Mouse (Mus musculus) myocyte (in vitro differentiated cells): ENCODE data around the gene Prex1.

Experiments used
- CEBPB ChIP-seq: IDR thresholded peaks from 2 replicates; pipeline ENCODE4 v1.6.1; 2011; ENCODE audit warnings: mild to moderate bottlenecking, moderate library complexity; ENCODE audit not compliant: poor library complexity, insufficient read depth, severe bottlenecking
- E2F4 ChIP-seq: IDR thresholded peaks from one replicate; pipeline ENCODE4 v1.6.1; 2011; ENCODE audit warnings: mild to moderate bottlenecking, control low read depth, moderate library complexity; ENCODE audit not compliant: insufficient read depth
- MAX ChIP-seq: IDR thresholded peaks from one replicate; pipeline ENCODE4 v1.6.1; 2011; ENCODE audit warnings: low read depth, mild to moderate bottlenecking, control low read depth
- MYOD1 ChIP-seq, 3 experiments: IDR thresholded peaks; one replicate each; pipeline ENCODE4 v1.6.1; 2011; ENCODE audit warnings: control low read depth in 2 of 3, low read depth in 2 of 3, mild to moderate bottlenecking in 2 of 3, moderate library complexity in 1 of 3; ENCODE audit not compliant: insufficient read length in 2 of 3, control insufficient read depth in 1 of 3
- POLR2A ChIP-seq: IDR thresholded peaks from one replicate; pipeline ENCODE4 v1.6.1; 2011; ENCODE audit warnings: low read depth, mild to moderate bottlenecking, control low read depth, moderate library complexity; ENCODE audit not compliant: insufficient read length
- POLR2AphosphoS2 ChIP-seq: IDR thresholded peaks from one replicate; pipeline ENCODE4 v1.6.1; 2011; ENCODE audit warnings: low read depth, control low read depth; ENCODE audit not compliant: insufficient read length
- SRF ChIP-seq: IDR thresholded peaks from one replicate; pipeline ENCODE4 v1.6.1; 2011; ENCODE audit warnings: low read depth; ENCODE audit not compliant: control insufficient read depth, insufficient read length
- TCF12 ChIP-seq: IDR thresholded peaks from one replicate; pipeline ENCODE4 v1.6.1; 2011; ENCODE audit warnings: mild to moderate bottlenecking, control low read depth; ENCODE audit not compliant: poor library complexity, insufficient read depth, severe bottlenecking
- TCF3 ChIP-seq: IDR thresholded peaks from one replicate; pipeline ENCODE4 v1.6.1; 2011; ENCODE audit warnings: low read depth, control low read depth; ENCODE audit not compliant: insufficient read length
- USF1 ChIP-seq: IDR thresholded peaks from one replicate; pipeline ENCODE4 v1.6.1; 2011; ENCODE audit warnings: low read depth, mild to moderate bottlenecking, control low read depth, moderate library complexity

- TF ChIP-seq POLR2A (no peak), E2F4 (no peak), MAX (no peak), TCF3 (no peak), TCF12 (no peak), SRF (no peak), POLR2AphosphoS2 (no peak), USF1 (no peak), MYOD1 (IDR thresholded peaks at IDR 0.05; ENCODE audit: control insufficient read depth in 1 of 3, insufficient read length in 2 of 3, low read depth in 2 of 3) (no peak), CEBPB (no peak)
Observed at GRCm38 (mm10) chr2:166676498-166676897, 37.1 kb downstream of the Prex1 start.
